Mouse (Mus musculus): ENCODE results near the gene 1600014C23Rik.

- TF ChIP-seq POLR2A (IDR thresholded peaks at IDR 0.05; ENCODE audit: low read depth, low read length) (no peak), CTCF (IDR thresholded peaks at IDR 0.05; ENCODE audit: borderline replicate concordance, insufficient read depth, low read length) (no peak)
Observed at GRCm38 (mm10) chr17:45700496-45701235, 33.0 kb downstream of the 1600014C23Rik start.

Measured in embryonic fibroblast, embryonic 13.5 days (primary cell).